8 mouse cellular contexts compared by ENCODE assay signal in genomic region chr2:131189521-131190309, GRCm38 (mm10). TPM values are rescaled to one million over a fixed set of nuclear protein-coding genes. Genes with fewer than 3 reads are reported as not detected.
A peak's percentile ranks its signal among the peaks of the same experiment; 100 is the strongest.
DNase-seq lines count a peak whose midpoint lies in the region; ATAC-seq and TF ChIP-seq lines count a peak whose summit lies in the region.

No protein-coding gene starts in this region.

- TF ChIP-seq CTCF in gastrocnemius, adult 2 months (IDR thresholded peaks at IDR 0.05): no peak
- TF ChIP-seq CTCF in G1E (IDR thresholded peaks at IDR 0.05; ENCODE audit: low read depth, low read length): no peak

- peaks cover 50% of the 10 kb centered on the region for H3K4me1 ChIP-seq in G1E (ENCODE audit: insufficient read depth, low read depth, low read length)
- H3K4me1 ChIP-seq in hindbrain, embryonic 16.5 days (ENCODE audit: control insufficient read depth, insufficient read depth, low read depth, low read length): peaks cover 25% of the 10 kb centered on the region

- DNase-seq in gastrocnemius, adult 2 months: peak; percentile 74
- no peak for DNase-seq in gastrocnemius, postnatal 10 days
- DNase-seq in G1E (ENCODE audit: low spot score): no peak
- DNase-seq in cerebellum, adult 8-10 months: no peak
- no peak for DNase-seq in cerebellum, adult 18-20 months

- intact Hi-C loops in gastrocnemius, adult 2 months (cut with DNase I): loop anchor here (10.0 kb wide), 1 partner anchor 325 kb away; no protein-coding TSS in a partner anchor

- H3K4me3 ChIP-seq in gastrocnemius, adult 2 months: no peak overlapping the region
- no peak overlapping the region for H3K4me3 ChIP-seq in G1E (ENCODE audit: low read depth, low read length)
- H3K4me3 ChIP-seq in hindbrain, embryonic 16.5 days (ENCODE audit: low read length): no peak overlapping the region

- 0 out of 2 replicates have a peak overlapping the region, but pooled peaks have one; percentile 29 for H3K9ac ChIP-seq in hindbrain, embryonic 16.5 days (ENCODE audit: low read depth, low read length)

- H3K36me3 ChIP-seq in G1E (replicated peaks): peaks cover 42% of the 10 kb centered on the region
- peaks cover 8% of the 10 kb centered on the region; the same call in 1 of the 2 replicates for H3K36me3 ChIP-seq in hindbrain, embryonic 16.5 days (ENCODE audit: control insufficient read depth, insufficient read depth, low read length)

- no peaks in the 10 kb centered on the region for H3K9me3 ChIP-seq in G1E (replicated peaks)
- H3K9me3 ChIP-seq in hindbrain, embryonic 16.5 days (ENCODE audit: control insufficient read depth, low read length): no peaks in the 10 kb centered on the region

- WGBS in hindbrain, embryonic 16.5 days: 46% methylated on average over 5 of the region's 5 CpGs

- H3K4me2 ChIP-seq in hindbrain, embryonic 16.5 days (ENCODE audit: low read length): no peak overlapping the region

- H3K27ac ChIP-seq in gastrocnemius, adult 2 months: peak overlapping the region; percentile 48
- peak overlapping the region; percentile 18; the same call in 1 of the 2 replicates for H3K27ac ChIP-seq in hindbrain, embryonic 16.5 days (ENCODE audit: low read depth, low read length)

- H3K27me3 ChIP-seq in G1E (ENCODE audit: insufficient read depth, low read length): peaks cover 10% of the 10 kb centered on the region; the same call in 1 of the 2 replicates
- H3K27me3 ChIP-seq in hindbrain, embryonic 16.5 days (replicated peaks; ENCODE audit: control insufficient read depth, insufficient read depth, low read length): no peaks in the 10 kb centered on the region

- ATAC-seq in G1E (ENCODE audit: extremely low read depth, insufficient number of reproducible peaks, low FRiP score, poor library complexity, severe bottlenecking): 0 out of 2 replicates have a peak, but pooled peaks have one; percentile 16
- no peak for ATAC-seq in hindbrain, embryonic 16.5 days
- ATAC-seq in megakaryocyte-erythroid progenitor cell, adult 5-6 weeks (replicated peaks; ENCODE audit: low FRiP score, low TSS enrichment, poor library complexity, severe bottlenecking): peak; percentile 36; the same call in 1 of the 2 replicates
- no peak for ATAC-seq in cerebellum, adult (ENCODE audit: insufficient number of reproducible peaks, low FRiP score, low TSS enrichment)

RNA-seq across cellular contexts. Expression of gene Spef1, which starts 2.6 kb away (rescaled TPM):
- 1 to 10 TPM; 1.3 to 1.6 TPM for total RNA-seq in gastrocnemius, adult 2 months (2021)
- 1 to 10 TPM; 3.8 to 4.5 TPM for total RNA-seq in gastrocnemius, postnatal 10 days (2021)
- total RNA-seq in G1E (2014; fragmentation: Nextera tagmentation) (5.6 TPM in 1 of 2 replicates, not detected in the other), G1E (2017) (1.4 and 1.9 TPM in 2 replicates)
- 0.75 and 0.78 TPM in 2 replicates for polyA plus RNA-seq in G1E (2012)
- 8.0 and 9.8 TPM in 2 replicates for polyA plus RNA-seq in hindbrain, embryonic 16.5 days (2015; fragmentation: Nextera tagmentation; extraction: Ambion mirVana)
- total RNA-seq in megakaryocyte-erythroid progenitor cell, adult 5-6 weeks (2014; fragmentation: Nextera tagmentation): 3.7 and 4.1 TPM in 2 replicates
- total RNA-seq in megakaryocyte-erythroid progenitor cell, adult 5-6 weeks (2017): 1.3 and 2.5 TPM in 2 replicates

RNA-seq across cellular contexts. Expression of gene Cdc25b, which starts 3.0 kb away (rescaled TPM):
- total RNA-seq in gastrocnemius, adult 2 months (2021): 1 to 10 TPM; 1.5 TPM
- total RNA-seq in gastrocnemius, postnatal 10 days (2021): 10 to 100 TPM in 1 of 2 experiments, 1 to 10 TPM in 1; 9.4 to 13.0 TPM
- total RNA-seq in G1E (2014; fragmentation: Nextera tagmentation) (14.0 and 85.9 TPM in 2 replicates), G1E (2017) (12.6 and 14.2 TPM in 2 replicates)
- polyA plus RNA-seq in G1E (2012): 6.0 and 7.0 TPM in 2 replicates
- polyA plus RNA-seq in hindbrain, embryonic 16.5 days (2015; fragmentation: Nextera tagmentation; extraction: Ambion mirVana): 22.8 and 29.6 TPM in 2 replicates
- total RNA-seq in megakaryocyte-erythroid progenitor cell, adult 5-6 weeks (2014; fragmentation: Nextera tagmentation): 8.7 and 21.6 TPM in 2 replicates
- 5.4 and 19.0 TPM in 2 replicates for total RNA-seq in megakaryocyte-erythroid progenitor cell, adult 5-6 weeks (2017)

RNA-seq across cellular contexts. Expression of gene Cenpb, which starts 9.8 kb away (rescaled TPM):
- total RNA-seq in gastrocnemius, adult 2 months (2021): 10 to 100 TPM; 67.7 to 70.1 TPM
- total RNA-seq in gastrocnemius, postnatal 10 days (2021): 10 to 100 TPM; 58.4 to 59.5 TPM
- total RNA-seq in G1E (2014; fragmentation: Nextera tagmentation): 4.5 and 5.6 TPM in 2 replicates
- total RNA-seq in G1E (2017): 7.4 and 8.6 TPM in 2 replicates
- polyA plus RNA-seq in G1E (2012): 29.5 and 35.4 TPM in 2 replicates
- polyA plus RNA-seq in hindbrain, embryonic 16.5 days (2015; fragmentation: Nextera tagmentation; extraction: Ambion mirVana): 11.1 and 11.3 TPM in 2 replicates
- total RNA-seq in megakaryocyte-erythroid progenitor cell, adult 5-6 weeks (2014; fragmentation: Nextera tagmentation): 8.0 and 8.8 TPM in 2 replicates
- total RNA-seq in megakaryocyte-erythroid progenitor cell, adult 5-6 weeks (2017): 6.8 and 10.8 TPM in 2 replicates

RNA-seq across cellular contexts. Expression of gene Ap5s1, which starts 17.2 kb away (rescaled TPM):
- 10 to 100 TPM; 15.6 to 21.0 TPM for total RNA-seq in gastrocnemius, adult 2 months (2021)
- total RNA-seq in gastrocnemius, postnatal 10 days (2021): 10 to 100 TPM; 16.1 to 16.3 TPM
- total RNA-seq in G1E (2014; fragmentation: Nextera tagmentation) (5.1 and 31.3 TPM in 2 replicates), G1E (2017) (5.1 and 5.2 TPM in 2 replicates)
- polyA plus RNA-seq in G1E (2012): 3.3 and 8.4 TPM in 2 replicates
- 35.2 and 36.1 TPM in 2 replicates for polyA plus RNA-seq in hindbrain, embryonic 16.5 days (2015; fragmentation: Nextera tagmentation; extraction: Ambion mirVana)
- total RNA-seq in megakaryocyte-erythroid progenitor cell, adult 5-6 weeks (2014; fragmentation: Nextera tagmentation): 5.9 and 14.7 TPM in 2 replicates
- 1.9 and 3.3 TPM in 2 replicates for total RNA-seq in megakaryocyte-erythroid progenitor cell, adult 5-6 weeks (2017)

RNA-seq across cellular contexts. Expression of gene 1700037H04Rik, which starts 29.8 kb away (rescaled TPM):
- total RNA-seq in gastrocnemius, adult 2 months (2021): 1 to 10 TPM; 3.6 to 4.5 TPM
- total RNA-seq in gastrocnemius, postnatal 10 days (2021): 1 to 10 TPM; 7.2 to 9.3 TPM
- total RNA-seq in G1E (2014; fragmentation: Nextera tagmentation) (81.9 and 98.7 TPM in 2 replicates), G1E (2017) (28.1 and 30.2 TPM in 2 replicates)
- 155 and 173 TPM in 2 replicates for polyA plus RNA-seq in G1E (2012)
- polyA plus RNA-seq in hindbrain, embryonic 16.5 days (2015; fragmentation: Nextera tagmentation; extraction: Ambion mirVana): 86.6 and 92.7 TPM in 2 replicates
- 92.8 and 94.2 TPM in 2 replicates for total RNA-seq in megakaryocyte-erythroid progenitor cell, adult 5-6 weeks (2014; fragmentation: Nextera tagmentation)
- total RNA-seq in megakaryocyte-erythroid progenitor cell, adult 5-6 weeks (2017): 29.0 and 55.6 TPM in 2 replicates

Comparison
In these comparisons a context has a peak if more than half of its experiments do, and no peak if none do; other contexts are left out.
1. ATAC-seq: peak in G1E (single experiment) and megakaryocyte-erythroid progenitor cell, adult 5-6 weeks (single experiment); none in hindbrain, embryonic 16.5 days (single experiment) and cerebellum, adult (single experiment).
2. RNA of gene Cenpb, which starts 9.8 kb away (total RNA-seq): 67.7 to 70.1 TPM in gastrocnemius, adult 2 months and 58.4 to 59.5 TPM in gastrocnemius, postnatal 10 days; 6.8 to 10.8 TPM in megakaryocyte-erythroid progenitor cell, adult 5-6 weeks and 4.5 to 8.6 TPM in G1E; every median in the first group is over 4 times any median in the second.